Mouse (Mus musculus) 3134 (cell line): ENCODE results near the gene Acat3.
"Not testable (repeated sequence)": the region's sequence is repeated elsewhere in the genome, so short reads cannot be mapped to it uniquely, and the experiment has no call there.

ENCODE experiments used
- DNase-seq: peaks from one replicate; pipeline ENCODE4 v3.0.0-alpha.2; 2011; ENCODE audit warnings: low spot score; ENCODE audit not compliant: insufficient read length; ENCODE audit errors: extremely low read depth

Acat3 gene

DNA sequence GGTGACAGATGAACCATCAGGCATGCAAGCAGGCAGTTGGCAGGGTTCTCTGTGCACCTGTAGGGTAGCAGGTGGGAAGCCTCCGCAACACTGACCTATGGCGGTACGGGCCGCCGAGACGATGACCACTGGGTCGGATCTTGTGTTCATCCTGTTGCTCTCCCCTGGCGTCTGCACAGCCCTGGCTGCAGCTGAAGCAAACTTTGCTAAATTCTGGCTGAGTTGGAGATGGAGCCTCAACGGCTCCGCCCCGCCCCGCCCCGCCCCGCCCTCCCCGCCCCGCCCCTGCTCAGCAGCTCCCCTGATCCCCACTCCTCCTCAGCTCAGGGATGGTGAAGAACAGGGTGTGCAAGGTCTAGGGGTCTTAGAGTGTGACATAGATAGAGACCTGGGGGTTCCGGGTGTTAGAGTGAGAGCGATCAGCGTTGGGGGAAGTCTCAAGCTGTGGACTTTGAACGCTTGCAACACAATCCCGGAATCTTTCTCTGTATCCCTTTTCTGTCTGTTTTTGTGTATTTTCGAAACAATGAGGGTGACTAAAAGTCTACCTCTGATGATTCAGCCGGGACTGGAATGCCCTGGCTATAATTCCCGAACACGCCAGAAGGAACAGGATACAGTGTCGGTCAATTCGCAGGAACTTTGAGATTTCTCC lies at the start of gene Acat3:
Acat3 (minus strand) TSS at position 450 of the 655 bp plus-strand sequence.
- DNase-seq: peak; percentile 57

DNA sequence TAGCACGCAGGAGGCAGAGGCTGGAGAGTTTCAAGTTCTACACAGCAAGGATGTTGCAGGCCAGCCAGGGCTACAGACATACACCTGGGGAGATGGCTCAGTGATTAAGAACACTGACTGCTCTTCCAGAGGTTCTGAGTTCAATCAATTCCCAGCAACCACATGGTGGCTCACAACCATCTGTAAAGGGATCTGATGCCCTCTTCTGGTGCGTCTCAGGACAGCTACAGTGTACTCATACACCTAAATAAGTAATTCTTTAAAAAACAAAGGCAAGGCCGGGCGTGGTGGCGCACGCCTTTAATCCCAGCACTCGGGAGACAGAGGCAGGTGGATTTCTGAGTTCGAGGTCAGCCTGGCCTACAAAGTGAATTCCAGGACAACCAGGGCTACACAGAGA lies 47.7 kb upstream of the Acat3 start:
- not testable (repeated sequence) for DNase-seq

- no peak for DNase-seq
Observed at GRCm38 (mm10) chr17:12983988-12984387, 43.6 kb upstream of the Acat3 start.

DNA sequence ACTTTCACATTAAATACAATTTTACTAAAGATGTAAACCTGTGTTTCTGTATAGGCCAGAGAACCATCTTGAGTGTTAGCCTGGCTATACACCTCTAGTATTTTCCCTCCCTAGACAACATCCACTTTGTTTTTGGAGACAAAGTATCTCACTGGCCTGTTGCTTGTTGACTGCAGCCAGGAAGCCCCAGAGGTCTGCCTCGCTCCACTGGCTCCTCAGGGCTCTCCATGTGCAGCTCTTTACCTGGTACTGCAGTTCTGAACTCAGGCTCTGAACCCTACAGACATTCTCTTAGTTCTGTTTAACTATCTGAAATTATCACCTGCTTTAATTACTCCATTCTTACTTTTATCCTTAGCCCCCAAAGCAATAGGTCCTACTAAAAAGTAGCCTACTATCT lies 38.1 kb upstream of the Acat3 start:
- no peak for DNase-seq

DNA sequence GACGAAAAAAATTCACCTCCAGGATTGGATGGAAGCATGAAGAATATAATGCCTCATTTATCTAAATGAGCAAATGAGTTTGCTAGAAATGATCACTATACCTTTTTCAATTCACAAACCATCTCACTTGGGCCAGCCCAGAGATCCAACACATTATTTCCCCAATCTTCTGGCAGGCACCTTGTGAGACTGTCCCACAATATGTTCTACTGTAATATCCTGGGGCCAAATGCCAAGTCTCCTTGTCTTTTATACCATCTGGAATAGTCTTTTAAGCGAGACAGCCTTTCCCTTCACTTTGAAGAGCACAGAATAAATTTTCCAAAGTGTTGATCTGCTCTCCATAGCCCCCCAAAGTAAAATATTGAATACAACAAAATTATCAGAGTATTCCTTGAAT lies 33.5 kb upstream of the Acat3 start:
- DNase-seq: no peak

DNA sequence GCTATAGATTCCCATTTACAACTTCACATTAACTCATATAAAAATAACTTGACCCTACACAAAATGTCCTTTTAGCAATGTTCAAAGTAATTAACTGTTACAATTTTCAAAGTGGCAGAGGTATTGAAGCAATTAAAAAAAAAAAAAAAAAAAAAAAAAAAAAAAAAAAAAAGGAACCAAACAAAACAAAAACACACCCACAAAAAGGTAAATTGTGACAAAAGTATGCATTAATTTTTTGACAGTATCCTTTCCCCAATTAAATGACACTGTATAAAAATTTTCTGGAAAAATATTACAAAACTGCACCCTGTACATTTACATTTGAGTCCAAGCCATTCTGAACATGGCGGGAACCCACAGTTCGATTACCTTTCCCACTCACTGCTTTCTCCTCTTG lies 26.8 kb upstream of the Acat3 start:
- no peak for DNase-seq

- DNase-seq: no peak
Observed at GRCm38 (mm10) chr17:12963476-12963875, 23.1 kb upstream of the Acat3 start.

GRCm38 (mm10) chr17:12960331-12960873 lies 20.0 kb upstream of the Acat3 start, which contains the start of gene Acat2:
Gene Acat2 (minus strand): TSS chr17:12960747.
- DNase-seq: peak; percentile 98

- not testable (repeated sequence) for DNase-seq
Observed at GRCm38 (mm10) chr17:12959377-12959776, 19.0 kb upstream of the Acat3 start.

DNA sequence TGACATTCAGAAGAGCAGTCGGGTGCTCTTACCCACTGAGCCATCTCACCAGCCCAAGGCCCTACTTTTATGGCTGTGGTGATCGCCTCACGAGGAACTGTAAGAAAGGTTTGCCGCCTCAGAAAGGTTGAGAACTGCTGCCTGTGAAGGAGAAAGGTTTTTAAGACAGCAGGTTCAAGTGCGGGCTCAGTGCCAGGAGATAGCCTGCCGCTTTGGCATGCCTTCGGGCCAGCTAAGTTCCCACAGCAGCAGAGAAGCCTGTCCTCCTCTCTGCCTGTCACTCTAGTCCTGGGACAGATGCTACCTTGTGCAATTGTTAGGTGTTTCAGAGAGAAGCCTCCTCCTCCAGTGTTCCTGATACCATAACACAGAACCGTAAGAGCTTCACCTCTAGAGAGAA lies 16.3 kb upstream of the Acat3 start:
- DNase-seq: no peak

GRCm38 (mm10) chr17:12949669-12950068 lies 9.3 kb upstream of the Acat3 start:
- DNase-seq: no peak

DNA sequence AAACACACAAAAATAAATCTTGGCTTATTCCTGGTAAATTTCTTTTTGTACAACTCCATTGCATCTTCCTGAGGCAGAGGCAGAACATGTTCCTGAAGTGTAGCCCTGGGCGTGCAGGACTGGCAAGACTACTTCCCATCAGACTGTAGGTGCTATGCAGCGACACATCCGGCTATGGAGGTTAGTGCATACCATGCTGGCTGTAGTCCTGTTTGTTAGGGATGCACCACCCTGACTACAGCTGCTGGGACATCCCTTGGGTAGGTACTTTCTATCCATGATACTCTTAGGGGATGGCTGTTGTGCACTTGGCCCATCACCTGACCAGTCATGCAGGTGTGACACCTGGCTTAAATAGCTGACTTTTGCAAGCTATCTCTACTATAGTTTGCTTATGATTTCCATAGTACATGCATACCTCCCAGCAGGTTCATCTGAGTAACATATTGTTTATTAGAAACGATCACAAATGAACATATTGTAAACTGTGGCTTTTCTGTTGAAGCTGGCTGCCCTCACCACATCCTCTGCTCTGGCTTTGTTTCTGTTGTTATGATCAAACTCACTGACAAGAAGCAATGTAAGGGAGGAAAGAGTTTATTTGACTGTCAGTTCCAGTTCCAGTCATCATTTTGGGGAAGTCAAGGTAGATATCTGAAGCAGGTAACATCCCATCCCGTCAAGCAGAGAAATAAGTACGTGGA lies 2.2 kb upstream of the Acat3 start:
- no peak for DNase-seq

DNA sequence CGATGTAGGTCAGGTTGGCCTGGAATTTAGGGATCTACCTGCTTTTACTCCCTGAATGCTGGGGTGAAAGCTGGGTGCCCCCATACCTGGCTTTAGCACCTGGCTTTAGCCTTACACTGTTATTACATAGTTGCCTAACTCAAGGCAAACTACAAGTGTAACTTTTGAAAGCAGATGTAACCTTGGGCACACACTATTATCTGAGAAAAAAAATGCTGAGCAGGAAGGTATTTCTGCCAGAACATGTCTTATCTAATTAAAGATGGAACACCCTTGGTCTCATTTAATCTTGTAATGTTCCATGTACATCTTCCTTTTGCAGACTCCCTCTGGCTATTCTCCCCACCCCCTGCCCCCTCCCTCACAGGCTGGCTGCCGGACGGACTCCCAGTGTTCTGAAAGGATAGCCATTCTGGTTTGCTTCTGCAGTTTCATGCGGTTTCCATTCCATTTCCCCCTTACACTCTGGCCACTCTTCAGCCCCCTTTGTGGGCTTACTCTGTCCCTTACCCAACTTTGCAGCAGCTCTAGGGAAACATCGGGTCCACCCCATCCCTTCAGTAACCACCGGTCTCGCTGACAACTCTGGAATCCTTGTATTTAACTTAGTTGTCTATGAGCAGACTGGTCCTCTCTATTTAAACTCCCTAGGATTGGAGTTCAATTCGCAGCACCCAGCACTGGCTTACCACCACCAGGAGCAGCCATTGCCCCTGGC lies 1.3 kb upstream of the Acat3 start:
- no peak for DNase-seq

DNA sequence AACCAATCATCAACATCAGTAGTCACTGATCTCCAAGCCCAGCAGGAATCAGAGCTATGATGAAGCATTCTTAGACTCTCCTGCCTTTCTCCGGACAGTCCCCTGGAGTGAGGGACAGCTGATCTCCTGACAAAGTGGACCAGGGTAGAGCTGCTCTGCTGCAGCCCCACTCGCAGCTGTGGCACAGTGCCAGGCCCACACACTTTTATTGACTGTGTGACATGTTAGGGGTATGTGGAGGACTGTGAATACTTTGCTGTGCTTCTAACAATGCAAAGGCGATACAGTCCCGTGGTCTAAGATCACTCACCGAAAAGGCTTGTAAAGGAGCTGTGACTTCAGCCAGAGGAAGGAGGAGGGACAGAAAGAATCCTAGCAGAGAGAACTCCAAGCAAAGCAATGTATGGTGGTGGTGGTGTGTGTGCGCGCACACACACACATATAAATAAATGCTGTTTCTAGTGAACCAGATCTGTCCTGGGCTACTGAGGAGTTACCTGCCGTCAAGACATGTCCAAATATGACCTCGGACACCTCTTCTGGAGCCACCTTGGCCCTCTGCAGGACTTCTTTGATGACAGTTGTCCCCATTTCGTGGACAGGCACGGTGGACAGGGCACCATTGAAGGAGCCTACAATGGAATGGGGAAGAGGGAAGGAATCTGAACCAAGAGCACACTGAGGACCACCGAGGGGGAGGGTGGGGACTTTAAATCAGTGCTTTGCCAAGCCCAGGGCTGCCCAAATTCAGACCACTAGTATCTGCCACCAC lies 837 bp downstream of the Acat3 start:
- DNase-seq: not testable (repeated sequence)

DNA sequence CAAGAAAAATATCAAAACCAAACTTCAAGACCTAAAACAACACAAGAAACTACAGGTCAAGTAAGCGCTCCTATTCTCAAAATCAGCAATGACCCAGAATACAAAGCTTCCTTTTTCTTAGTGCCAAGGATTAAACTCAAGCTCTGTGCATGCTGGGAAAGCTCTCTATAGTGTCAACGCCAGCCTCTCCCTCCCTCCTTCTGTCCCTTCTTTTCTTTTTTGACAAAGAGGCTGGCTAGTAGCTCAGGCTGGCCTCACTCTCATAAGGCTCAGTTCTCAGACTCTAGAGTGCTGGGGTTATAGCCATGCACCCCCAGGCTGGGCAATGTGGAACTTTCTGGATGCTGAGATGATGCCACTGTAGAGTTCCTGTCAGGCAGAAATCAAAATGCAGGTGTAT lies 2.3 kb downstream of the Acat3 start:
- DNase-seq: no peak

- no peak for DNase-seq
Observed at GRCm38 (mm10) chr17:12937412-12937970, 2.9 kb downstream of the Acat3 start.

GRCm38 (mm10) chr17:12935719-12936118 lies 4.7 kb downstream of the Acat3 start:
- no peak for DNase-seq

DNA sequence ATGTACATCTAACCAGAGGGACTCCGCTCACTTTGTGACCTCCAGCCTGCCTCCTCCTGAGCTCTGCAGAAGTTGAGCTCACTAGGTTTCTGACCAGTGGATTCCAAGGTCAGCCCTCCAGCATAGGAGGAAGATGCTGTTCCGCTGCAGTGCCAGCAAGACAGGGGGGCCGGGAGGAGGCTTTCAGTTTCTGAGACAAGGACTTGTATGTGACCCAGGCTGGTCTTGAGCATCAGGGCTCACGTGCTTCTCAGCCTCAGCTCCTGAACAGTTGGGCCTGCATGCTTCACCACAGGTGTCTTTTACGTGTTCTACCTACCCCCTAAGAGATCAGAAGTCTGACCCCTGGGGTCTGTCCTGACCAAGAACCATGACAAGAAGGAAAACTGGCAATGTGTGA lies 8.8 kb downstream of the Acat3 start:
- DNase-seq: not testable (repeated sequence)

DNA sequence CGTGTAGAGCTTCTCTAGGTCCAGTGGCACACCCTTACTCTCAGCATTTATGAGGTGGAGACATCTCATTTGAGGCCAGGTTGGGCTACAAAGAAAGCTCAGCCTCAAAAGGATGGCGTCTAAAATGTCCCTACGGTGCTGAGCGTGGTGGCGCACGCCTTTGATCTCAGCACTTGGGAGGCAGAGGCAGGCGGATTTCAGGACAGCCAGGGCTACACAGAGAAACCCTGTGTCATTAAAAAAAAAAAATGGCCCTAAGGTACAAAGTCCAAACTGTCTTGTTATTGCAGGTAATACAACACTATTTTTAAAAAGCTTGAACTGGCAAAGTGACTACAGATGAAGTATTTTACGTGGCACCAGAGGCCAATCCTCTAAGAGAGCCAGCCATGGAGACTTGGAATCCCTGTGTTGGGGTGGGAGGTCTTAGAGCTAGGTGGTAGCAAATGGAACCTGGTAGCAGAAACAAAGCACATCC lies 14.7 kb downstream of the Acat3 start:
- no peak for DNase-seq

- no peak for DNase-seq
Observed at GRCm38 (mm10) chr17:12925001-12925400, 15.4 kb downstream of the Acat3 start.
